Mouse (Mus musculus): ENCODE measurements around the gene Mid2. TPM values are rescaled to one million over a fixed set of nuclear protein-coding genes. Genes with fewer than 3 reads are reported as not detected.

Mid2 gene
- polyA plus RNA-seq (2012; rRNA removed) = 9.6 and 12.9 TPM in 2 replicates

GRCm38 (mm10) chrX:140664479-140665241 lies at the start of gene Mid2:
Mid2 (plus strand) TSS chrX:140664599.

GRCm38 (mm10) chrX:140813312-140814006 lies 149.1 kb downstream of the Mid2 start, which contains the start of gene Tex13b:
Tex13b (minus strand) TSS chrX:140813433.

Other genes with a start within 250 kb of the Mid2 start
- gene Prps1, start 208.0 kb upstream of the Mid2 start, polyA plus RNA-seq (2012; rRNA removed) = 3.3 and 3.9 TPM in 2 replicates
- 46.1 and 52.3 TPM in 2 replicates for gene Tsc22d3, start 63.9 kb upstream of the Mid2 start, polyA plus RNA-seq (2012; rRNA removed)
- not detected in 2 replicates for gene Tex13b, start 148.8 kb downstream of the Mid2 start, polyA plus RNA-seq (2012; rRNA removed)
- gene Vsig1, start 243.0 kb downstream of the Mid2 start, polyA plus RNA-seq (2012; rRNA removed) = 3.0 and 4.7 TPM in 2 replicates

All from colon, adult 2 months (tissue).